Mouse (Mus musculus) liver, embryonic 11.5 days (tissue): ENCODE results near the gene Sugct. TPM values are rescaled to one million over a fixed set of nuclear protein-coding genes. Genes with fewer than 3 reads are reported as not detected.
"Not testable (repeated sequence)": the region's sequence is repeated elsewhere in the genome, so short reads cannot be mapped to it uniquely, and the experiment has no call there.

ENCODE experiments used
- ATAC-seq: fragments of 200-750 bp; cut with Nextera tagmentation; replicated peaks from 2 replicates; pipeline ENCODE4 v1.8.0; 2017; ENCODE audit warnings: moderate number of reproducible peaks, mild to moderate bottlenecking, moderate TSS enrichment, moderate library complexity; ENCODE audit not compliant: low FRiP score
- DNase-seq: peaks from one replicate; pipeline ENCODE4 v3.0.0-alpha.2; 2017; ENCODE audit warnings: low spot score
- H3K27ac ChIP-seq: fragments of 300-500 bp; sonication (generic); 2 replicates; pipeline ENCODE4 v1.5.1; 2014; ENCODE audit warnings: mild to moderate bottlenecking, low read depth, low read length, control low read depth
- H3K27me3 ChIP-seq: fragments of 300-500 bp; sonication (generic); replicated peaks from 2 replicates; pipeline ENCODE4 v1.6.1; 2014; ENCODE audit warnings: low read length, mixed read lengths; ENCODE audit not compliant: control insufficient read depth, insufficient read depth
- H3K36me3 ChIP-seq: fragments of 300-500 bp; sonication (generic); 2 replicates; pipeline ENCODE4 v1.6.1; 2014; ENCODE audit warnings: mild to moderate bottlenecking, low read length, moderate library complexity, mixed read lengths; ENCODE audit not compliant: control insufficient read depth, insufficient read depth
- H3K4me1 ChIP-seq: fragments of 300-500 bp; sonication (generic); replicated peaks from 2 replicates; pipeline ENCODE4 v1.6.1; 2014; ENCODE audit warnings: low read length, mixed read lengths; ENCODE audit not compliant: control insufficient read depth, insufficient read depth
- H3K4me2 ChIP-seq: fragments of 300-500 bp; sonication (generic); 2 replicates; pipeline ENCODE4 v1.6.1; 2014; ENCODE audit warnings: mild to moderate bottlenecking, control low read depth, moderate library complexity
- H3K4me3 ChIP-seq: fragments of 300-500 bp; sonication (generic); 2 replicates; pipeline ENCODE4 v1.5.1; 2014; ENCODE audit warnings: low read depth, low read length, control low read depth
- H3K9ac ChIP-seq: fragments of 300-500 bp; sonication (generic); 2 replicates; pipeline ENCODE4 v1.6.1; 2014; ENCODE audit warnings: low read depth, low read length, control low read depth
- H3K9me3 ChIP-seq: fragments of 300-500 bp; sonication (generic); 2 replicates; pipeline ENCODE4 v1.6.1; 2016; ENCODE audit warnings: low read length, inconsistent platforms, mixed read lengths; ENCODE audit not compliant: control insufficient read depth
- WGBS: fragments of 180-500 bp; shearing (Covaris S2); extraction: QIAGEN DNeasy Blood & Tissue Kit; methylation state at CpG from one replicate; pipeline ENCODE4 v1.1.7; 2014; 5-methylcytosine and 5-hydroxymethylcytosine counted together
- polyA plus RNA-seq: library from polyadenylated mRNA; unstranded; fragments of >200 nt; fragmentation: Nextera tagmentation; extraction: Ambion mirVana; gene quantifications from 2 replicates; pipeline ENCODE4 v1.2.1, GENCODE M21; 2014

The Sugct gene
- polyA plus RNA-seq, 1 experiment from 2014 or later: 2.6 TPM

DNA sequence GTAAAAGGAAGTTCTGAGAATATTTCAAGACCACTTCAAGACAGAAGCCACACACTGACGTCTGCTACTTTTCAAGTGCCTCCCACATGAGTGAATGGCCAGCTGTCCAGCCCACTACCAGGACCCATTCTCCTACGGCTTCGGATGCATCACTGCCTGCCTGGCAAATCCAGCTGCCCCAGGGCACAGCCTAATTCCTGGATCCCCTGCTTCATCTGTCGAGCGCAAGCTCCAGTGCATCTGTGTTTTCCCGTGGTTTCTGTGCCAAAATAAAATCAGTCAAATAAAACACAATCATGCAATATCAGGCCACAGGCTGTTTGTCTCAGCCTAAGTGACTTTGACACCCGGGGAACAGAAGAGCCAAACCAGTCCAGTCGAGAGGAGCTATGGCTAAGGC is 863.5 kb downstream of the Sugct start:
- no peak overlapping the region for H3K9ac ChIP-seq
- no peaks in the 10 kb centered on the region for H3K36me3 ChIP-seq
- no peak for ATAC-seq
- no peaks in the 10 kb centered on the region for H3K27me3 ChIP-seq
- H3K4me2 ChIP-seq: no peak overlapping the region
- no peaks in the 10 kb centered on the region for H3K4me1 ChIP-seq
- 68% methylated on average over 8 of the region's 8 CpGs for WGBS
- H3K4me3 ChIP-seq: no peak overlapping the region
- no peak overlapping the region for H3K27ac ChIP-seq
- no peak for DNase-seq
- no peaks in the 10 kb centered on the region for H3K9me3 ChIP-seq

DNA sequence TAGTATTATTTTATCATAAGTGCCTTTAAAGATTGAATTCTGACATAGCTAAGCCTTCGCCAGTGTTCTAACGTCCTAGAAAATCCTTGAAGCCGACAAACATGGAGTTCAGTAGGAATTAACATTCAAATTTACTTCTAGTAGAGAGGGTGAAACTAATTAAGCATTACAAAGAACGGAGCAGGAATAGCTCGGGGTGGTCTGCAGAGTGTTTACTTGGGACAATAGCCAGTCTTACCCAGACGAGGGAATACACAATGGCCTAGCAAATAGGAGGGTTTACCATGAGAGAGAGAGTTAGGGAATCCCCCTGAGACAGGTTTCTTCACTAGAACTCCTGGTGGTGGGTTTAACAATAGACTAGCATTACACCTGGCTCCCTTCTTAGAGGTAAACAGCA is 865.1 kb downstream of the Sugct start:
- not testable (repeated sequence) for H3K4me2 ChIP-seq, H3K27me3 ChIP-seq, H3K36me3 ChIP-seq, H3K27ac ChIP-seq, H3K9ac ChIP-seq, H3K9me3 ChIP-seq, H3K4me3 ChIP-seq, H3K4me1 ChIP-seq, DNase-seq, ATAC-seq
- WGBS: 74% methylated on average over 6 of the region's 6 CpGs

DNA sequence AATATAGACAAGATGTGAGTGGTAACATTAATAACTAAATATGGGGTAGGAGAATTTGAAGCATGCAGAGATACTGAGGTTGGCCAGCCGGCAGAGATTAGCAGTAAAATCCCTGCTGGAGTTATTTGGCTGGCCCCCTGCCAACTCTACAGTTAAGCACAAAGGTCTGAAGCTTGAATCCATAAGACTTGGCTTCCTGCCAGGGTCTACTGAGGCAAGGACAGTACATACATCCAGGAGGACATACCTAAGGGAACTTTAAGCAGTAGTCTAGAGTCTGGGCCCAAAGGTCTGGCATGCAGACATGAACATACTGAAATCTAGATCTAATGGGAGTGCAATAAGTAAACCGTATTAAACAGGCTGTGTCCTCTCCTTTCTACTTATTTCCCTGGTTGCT is 865.8 kb downstream of the Sugct start:
- DNase-seq (no peak), ATAC-seq (no peak)
- Histone ChIP-seq H3K36me3 (no peaks in the 10 kb centered on the region), H3K9me3 (no peaks in the 10 kb centered on the region), H3K4me2 (no peak overlapping the region), H3K4me1 (no peaks in the 10 kb centered on the region), H3K27me3 (no peaks in the 10 kb centered on the region), H3K4me3 (no peak overlapping the region), H3K27ac (no peak overlapping the region), H3K9ac (no peak overlapping the region)
- 62% methylated on average over 2 of the region's 2 CpGs for WGBS

DNA sequence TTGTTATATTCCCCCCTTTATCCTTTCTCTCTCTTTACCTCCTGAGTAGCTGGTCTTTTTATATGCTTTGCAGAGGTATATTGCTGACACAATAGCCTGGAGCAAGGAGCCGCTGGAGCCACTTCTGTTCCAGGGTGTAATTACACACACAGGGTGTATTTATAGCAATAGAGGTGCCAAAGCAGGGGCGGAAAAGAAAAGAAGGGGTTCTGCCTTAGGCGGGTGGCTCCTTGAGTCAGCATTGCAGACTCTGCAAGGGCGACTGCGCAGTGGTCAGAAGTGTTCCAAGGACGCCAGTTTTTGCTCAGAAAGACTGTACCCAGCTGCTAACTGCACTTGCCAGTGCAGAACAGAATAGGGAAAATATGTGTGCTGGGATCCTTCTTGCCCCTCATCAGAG is 869.7 kb downstream of the Sugct start:
- no peak overlapping the region for H3K4me2 ChIP-seq
- H3K27me3 ChIP-seq: no peaks in the 10 kb centered on the region
- no peaks in the 10 kb centered on the region for H3K4me1 ChIP-seq
- DNase-seq (no peak), ATAC-seq (no peak)
- no peak overlapping the region for H3K27ac ChIP-seq
- 75% methylated on average over 6 of the region's 6 CpGs for WGBS
- H3K9ac ChIP-seq: no peak overlapping the region
- H3K9me3 ChIP-seq: no peaks in the 10 kb centered on the region
- H3K4me3 ChIP-seq: no peak overlapping the region
- H3K36me3 ChIP-seq: no peaks in the 10 kb centered on the region

DNA sequence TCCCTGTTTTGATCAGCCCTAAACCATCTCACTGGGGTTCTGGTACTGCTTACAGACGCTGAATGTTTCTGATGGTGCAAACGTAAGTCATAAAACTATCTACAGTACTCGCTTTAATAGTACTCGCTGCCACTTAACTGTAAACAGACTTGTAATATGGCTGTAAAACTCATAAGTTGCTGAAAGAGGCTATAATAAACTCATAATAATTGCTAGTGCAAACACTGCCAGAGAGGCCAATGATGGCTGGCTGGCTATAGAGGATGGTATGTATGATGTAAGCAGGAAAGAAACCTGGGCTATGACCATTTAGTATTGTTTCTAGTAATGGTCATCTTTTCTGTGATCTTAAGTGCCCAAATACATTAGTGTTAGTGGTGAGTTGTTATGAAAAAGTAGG is 873.6 kb downstream of the Sugct start:
- H3K36me3 ChIP-seq: no peaks in the 10 kb centered on the region
- no peak for ATAC-seq
- H3K27me3 ChIP-seq: no peaks in the 10 kb centered on the region
- no peak overlapping the region for H3K4me3 ChIP-seq
- DNase-seq: no peak
- H3K9me3 ChIP-seq: no peaks in the 10 kb centered on the region
- H3K4me2 ChIP-seq: no peak overlapping the region
- no peak overlapping the region for H3K9ac ChIP-seq
- no peak overlapping the region for H3K27ac ChIP-seq
- 83% methylated on average over 4 of the region's 4 CpGs for WGBS
- H3K4me1 ChIP-seq: no peaks in the 10 kb centered on the region

DNA sequence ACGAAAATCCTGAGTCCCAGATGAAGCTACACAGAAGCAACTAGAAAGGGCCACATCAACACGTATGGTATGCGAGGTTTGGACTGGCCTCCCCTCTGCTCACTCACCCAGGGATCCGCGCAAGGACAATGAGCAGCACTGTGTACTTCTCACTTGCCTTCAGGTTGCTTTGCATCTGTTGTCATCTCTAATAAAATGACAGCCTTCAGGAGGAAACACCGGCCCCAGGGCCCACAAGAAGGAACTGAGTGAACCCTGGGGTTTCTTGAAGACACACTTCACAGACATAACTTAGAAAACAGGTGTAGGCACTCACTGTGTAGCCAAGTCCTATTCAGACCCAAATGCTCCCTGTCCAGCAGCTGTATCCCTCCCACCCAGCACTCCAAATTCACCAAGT is 877.9 kb downstream of the Sugct start:
- WGBS: 69% methylated on average over 6 of the region's 6 CpGs
- Histone ChIP-seq H3K9me3 (no peaks in the 10 kb centered on the region), H3K36me3 (no peaks in the 10 kb centered on the region), H3K27ac (no peak overlapping the region), H3K4me3 (no peak overlapping the region), H3K4me1 (no peaks in the 10 kb centered on the region), H3K27me3 (no peaks in the 10 kb centered on the region), H3K4me2 (no peak overlapping the region), H3K9ac (no peak overlapping the region)
- ATAC-seq (no peak), DNase-seq (no peak)

DNA sequence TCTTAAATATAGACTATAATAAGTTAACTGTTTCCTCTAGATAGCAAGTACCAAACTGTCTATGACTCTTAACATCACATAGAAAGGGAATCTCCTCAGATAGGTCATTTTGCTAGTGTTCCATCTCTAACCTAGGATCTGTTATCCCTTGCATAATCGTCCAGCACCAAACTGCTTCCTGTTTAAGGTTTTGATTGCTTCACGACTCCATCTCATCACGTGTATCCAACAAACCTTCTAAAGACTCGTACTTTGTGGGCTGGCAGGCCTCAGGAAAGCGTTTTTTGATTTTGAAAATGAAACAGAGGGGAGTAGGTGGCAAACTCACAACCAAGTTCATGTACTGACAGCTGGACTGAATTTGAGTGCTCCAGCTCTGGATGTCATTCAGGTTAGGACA is 878.6 kb downstream of the Sugct start:
- DNase-seq: no peak
- no peaks in the 10 kb centered on the region for H3K9me3 ChIP-seq
- H3K4me1 ChIP-seq: no peaks in the 10 kb centered on the region
- no peaks in the 10 kb centered on the region for H3K36me3 ChIP-seq
- no peak overlapping the region for H3K27ac ChIP-seq
- no peak overlapping the region for H3K4me3 ChIP-seq
- H3K27me3 ChIP-seq: no peaks in the 10 kb centered on the region
- 59% methylated on average over 5 of the region's 5 CpGs for WGBS
- H3K9ac ChIP-seq: no peak overlapping the region
- ATAC-seq: no peak
- no peak overlapping the region for H3K4me2 ChIP-seq

DNA sequence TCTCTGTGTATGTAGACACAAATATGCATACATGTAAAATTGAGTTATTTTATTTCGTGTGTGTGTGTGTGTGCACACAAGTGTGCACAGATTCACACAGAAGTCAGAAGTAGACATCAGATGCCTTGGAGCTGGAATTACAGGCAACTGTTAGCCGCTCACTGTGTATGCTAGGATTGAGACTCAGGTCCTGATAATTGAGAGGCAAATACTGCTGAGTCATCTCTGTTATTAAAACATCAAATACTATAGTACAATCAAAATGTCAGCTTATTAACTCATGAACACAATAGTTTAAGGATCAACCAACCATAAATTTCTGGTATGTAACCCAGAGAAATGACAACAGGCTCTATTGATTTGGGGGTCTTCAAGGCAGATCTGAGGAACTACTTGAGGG is 883.1 kb downstream of the Sugct start:
- no peaks in the 10 kb centered on the region for H3K36me3 ChIP-seq
- H3K4me3 ChIP-seq: no peak overlapping the region
- no peak overlapping the region for H3K4me2 ChIP-seq
- H3K9me3 ChIP-seq: no peaks in the 10 kb centered on the region
- DNase-seq: no peak
- no peaks in the 10 kb centered on the region for H3K27me3 ChIP-seq
- no peaks in the 10 kb centered on the region for H3K4me1 ChIP-seq
- WGBS: 80% methylated on average over 2 of the region's 2 CpGs
- H3K9ac ChIP-seq: no peak overlapping the region
- no peak overlapping the region for H3K27ac ChIP-seq
- ATAC-seq: no peak
